Mouse (Mus musculus): ENCODE measurements around the gene Ramac. TPM values are rescaled to one million over a fixed set of nuclear protein-coding genes. Genes with fewer than 3 reads are reported as not detected.
A peak's percentile ranks its signal among the peaks of the same experiment; 100 is the strongest.

Ramac gene
- polyA plus RNA-seq, 1 experiment: 80.4 TPM

DNA sequence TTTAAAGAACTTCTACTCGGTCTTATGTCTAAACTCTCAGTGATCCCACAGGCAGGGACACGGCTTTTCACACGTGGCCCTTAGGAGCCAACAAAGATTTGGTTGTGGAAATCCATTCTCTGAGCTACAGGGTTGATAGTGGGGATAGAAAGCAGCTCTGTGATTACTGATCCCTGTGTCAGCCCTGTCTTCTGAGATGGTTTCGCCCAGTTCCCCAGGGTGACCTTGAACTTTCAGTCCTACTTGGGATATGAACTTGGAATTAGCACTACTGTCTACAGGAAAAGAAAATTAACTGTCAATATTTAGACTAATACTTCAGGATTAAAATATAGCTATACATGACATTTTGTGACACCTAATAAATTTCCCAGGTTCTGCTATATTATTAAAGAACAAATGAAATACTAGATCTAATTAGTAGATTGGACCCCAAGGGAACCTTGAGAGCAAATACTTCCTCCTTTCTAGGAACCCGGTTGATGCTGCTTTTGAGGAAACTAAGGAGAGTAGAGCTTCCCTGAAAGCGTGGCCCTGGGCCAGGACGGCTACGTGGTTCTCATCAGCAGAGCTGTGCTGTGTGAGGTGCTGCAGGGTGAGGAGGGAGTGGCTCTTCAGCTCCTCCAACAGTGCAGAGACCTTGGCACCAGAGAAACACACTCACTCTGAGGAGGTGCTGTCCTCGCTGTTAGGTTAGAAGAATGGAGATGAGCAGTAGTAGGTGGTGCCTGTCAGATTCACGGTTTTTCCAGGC, 10.2 kb downstream of the Ramac start:
- no peaks in the 10 kb centered on the region for H3K4me1 ChIP-seq (ENCODE audit: control insufficient read depth, insufficient read depth, low read length)
- H3K4me3 ChIP-seq (ENCODE audit: insufficient read depth, low read length): no peak overlapping the region
- TF ChIP-seq CTCF (IDR thresholded peaks at IDR 0.05; ENCODE audit: extremely low read depth, insufficient read depth, low read length): no peak
- no peak for TF ChIP-seq POLR2A (IDR thresholded peaks at IDR 0.05; ENCODE audit: extremely low read depth, insufficient read depth, low read length)
- H3K27ac ChIP-seq (ENCODE audit: insufficient read depth, low read length): no peak overlapping the region

DNA sequence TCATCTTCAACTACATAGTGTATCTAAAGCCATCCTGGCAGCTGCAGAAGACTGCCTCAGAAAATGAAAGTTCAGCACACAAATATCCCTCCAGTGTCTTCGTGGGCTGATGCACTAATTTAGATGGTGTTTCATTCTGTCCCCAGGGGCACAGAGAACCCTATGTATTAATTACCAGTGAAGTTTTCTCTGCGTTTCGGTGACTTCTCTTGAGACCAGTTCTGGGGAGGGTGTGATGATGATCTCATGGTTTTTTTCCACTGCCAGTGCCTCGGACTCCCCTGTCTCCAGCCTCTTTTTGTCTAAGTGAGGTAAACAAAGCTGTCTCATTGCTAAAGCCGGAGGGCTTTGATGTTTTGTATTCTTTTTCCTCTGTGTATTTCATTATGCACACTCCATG, 12.6 kb downstream of the Ramac start:
- TF ChIP-seq POLR2A (IDR thresholded peaks at IDR 0.05; ENCODE audit: extremely low read depth, insufficient read depth, low read length) (no peak), CTCF (IDR thresholded peaks at IDR 0.05; ENCODE audit: extremely low read depth, insufficient read depth, low read length) (no peak)
- no peak overlapping the region for H3K4me3 ChIP-seq (ENCODE audit: insufficient read depth, low read length)
- H3K4me1 ChIP-seq (ENCODE audit: control insufficient read depth, insufficient read depth, low read length): no peaks in the 10 kb centered on the region
- no peak overlapping the region for H3K27ac ChIP-seq (ENCODE audit: insufficient read depth, low read length)

DNA sequence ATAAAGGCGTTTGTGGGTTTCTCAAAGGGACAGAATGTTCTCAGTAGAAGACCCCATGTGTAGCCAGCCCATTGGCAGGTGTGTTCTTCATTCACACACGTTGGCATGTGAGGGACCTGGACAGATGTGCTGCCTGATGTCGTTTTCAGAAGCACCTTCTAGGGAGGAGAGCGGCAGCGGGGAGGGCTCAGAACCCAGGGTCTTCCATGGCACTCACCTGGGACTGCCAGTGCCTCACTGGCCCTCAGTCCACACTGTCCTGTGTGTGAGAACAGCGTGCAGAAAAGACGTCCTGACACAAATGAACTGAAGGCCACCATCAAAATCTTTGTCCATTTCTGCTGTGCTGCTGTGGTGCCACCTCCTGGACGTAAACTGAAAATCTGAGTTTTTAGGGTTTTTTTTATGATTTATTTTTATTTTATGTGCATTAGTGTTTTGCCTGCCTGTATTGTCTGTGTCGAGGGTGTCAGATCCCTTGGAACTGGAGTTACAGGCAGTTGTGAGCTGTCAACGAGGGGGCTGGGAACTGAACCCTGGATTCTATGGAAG, 15.0 kb downstream of the Ramac start:
- no peak overlapping the region for H3K27ac ChIP-seq (ENCODE audit: insufficient read depth, low read length)
- no peaks in the 10 kb centered on the region for H3K4me1 ChIP-seq (ENCODE audit: control insufficient read depth, insufficient read depth, low read length)
- H3K4me3 ChIP-seq (ENCODE audit: insufficient read depth, low read length): no peak overlapping the region
- TF ChIP-seq CTCF (IDR thresholded peaks at IDR 0.05; ENCODE audit: extremely low read depth, insufficient read depth, low read length) (peak; percentile 53; the same call in 1 of the 2 replicates), POLR2A (IDR thresholded peaks at IDR 0.05; ENCODE audit: extremely low read depth, insufficient read depth, low read length) (no peak)

DNA sequence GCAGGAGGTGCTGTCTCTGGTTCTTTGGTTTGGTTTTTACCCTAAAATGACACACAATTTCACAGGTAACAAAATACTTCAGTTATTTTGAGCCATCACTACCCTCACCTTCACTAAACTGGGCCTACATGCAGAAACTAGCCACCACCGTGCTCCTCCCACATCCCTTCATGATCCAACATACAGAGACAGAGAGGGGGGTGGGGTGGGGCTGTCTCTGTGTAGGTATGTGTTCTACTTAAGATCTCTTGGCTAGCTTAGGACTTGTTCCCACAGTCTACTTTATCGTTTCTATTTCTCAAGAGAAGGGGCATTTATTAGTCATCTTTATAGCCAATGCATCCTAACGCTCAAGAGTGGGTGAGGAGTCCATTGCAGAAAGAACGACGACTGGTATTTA, 25.8 kb downstream of the Ramac start:
- TF ChIP-seq CTCF (IDR thresholded peaks at IDR 0.05; ENCODE audit: extremely low read depth, insufficient read depth, low read length): no peak
- TF ChIP-seq POLR2A (IDR thresholded peaks at IDR 0.05; ENCODE audit: extremely low read depth, insufficient read depth, low read length): no peak
- no peaks in the 10 kb centered on the region for H3K4me1 ChIP-seq (ENCODE audit: control insufficient read depth, insufficient read depth, low read length)
- peak overlapping the region; percentile 57 for H3K4me3 ChIP-seq (ENCODE audit: insufficient read depth, low read length)
- peak overlapping the region; percentile 82 for H3K27ac ChIP-seq (ENCODE audit: insufficient read depth, low read length)

DNA sequence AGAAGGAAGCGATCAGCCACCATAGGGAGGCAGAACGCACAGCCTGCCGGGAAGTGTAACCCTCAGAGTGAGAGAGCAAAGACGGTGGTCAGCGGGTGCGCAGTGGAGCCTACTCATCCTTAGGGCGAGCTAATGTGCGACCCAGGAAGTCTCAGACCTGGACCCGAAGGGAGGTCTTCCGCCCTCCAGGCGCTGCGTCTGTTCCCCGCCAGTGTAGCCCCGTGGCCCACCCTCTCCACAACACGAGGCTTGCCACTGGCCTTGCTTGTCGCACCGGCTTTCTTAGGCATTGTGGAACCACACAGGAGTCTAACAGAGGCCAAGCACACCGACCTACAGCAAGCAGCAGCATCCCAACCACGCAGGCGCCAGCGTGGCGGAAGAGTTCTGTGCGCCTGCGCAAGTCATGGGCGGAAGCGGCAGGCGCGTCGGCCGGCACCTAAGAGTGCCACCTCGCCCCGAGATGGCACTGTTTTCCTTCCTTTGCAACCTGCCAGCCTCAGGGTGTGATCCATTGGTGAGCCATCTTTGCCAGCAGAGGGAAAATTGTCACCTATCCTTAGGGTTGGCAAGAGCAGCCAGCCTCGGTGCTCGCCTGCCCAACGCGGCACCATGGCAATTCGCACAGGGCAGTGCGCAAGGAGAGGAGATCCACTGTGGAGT, 26.5 kb downstream of the Ramac start, which contains the start of gene 3110040N11Rik:
Gene 3110040N11Rik (minus strand): TSS at position 384 of the 663 bp plus-strand sequence.
- peak; percentile 96 for TF ChIP-seq POLR2A (IDR thresholded peaks at IDR 0.05; ENCODE audit: extremely low read depth, insufficient read depth, low read length)
- peak; percentile 52 for TF ChIP-seq CTCF (IDR thresholded peaks at IDR 0.05; ENCODE audit: extremely low read depth, insufficient read depth, low read length)
- peak within 1 kb of the TSS; percentile 82 for H3K27ac ChIP-seq (ENCODE audit: insufficient read depth, low read length)
- H3K4me3 ChIP-seq (ENCODE audit: insufficient read depth, low read length): peak within 1 kb of the TSS; percentile 57
- no peaks in the 10 kb centered on the region for H3K4me1 ChIP-seq (ENCODE audit: control insufficient read depth, insufficient read depth, low read length)

DNA sequence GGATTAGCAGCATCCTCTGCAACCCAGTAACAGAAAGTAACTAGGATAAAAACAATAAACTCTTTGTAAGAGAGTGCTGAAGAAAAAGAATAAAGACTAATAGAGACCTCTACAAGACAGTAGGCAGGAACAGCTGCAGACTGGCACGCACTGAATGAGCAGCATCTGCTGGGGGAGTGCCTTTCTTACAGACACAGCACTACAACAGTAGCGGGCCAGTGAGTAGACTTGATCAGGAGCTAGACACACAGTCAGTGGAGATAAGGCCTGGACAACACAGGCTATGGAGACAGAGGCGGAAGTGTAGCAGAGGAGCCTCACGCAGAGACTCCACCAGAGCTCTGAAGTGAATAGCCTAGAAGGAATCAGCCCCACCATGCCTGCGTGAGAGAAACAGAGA, 43.3 kb downstream of the Ramac start:
- Histone ChIP-seq H3K4me1 (ENCODE audit: control insufficient read depth, insufficient read depth, low read length) (no peaks in the 10 kb centered on the region), H3K27ac (ENCODE audit: insufficient read depth, low read length) (no peak overlapping the region)
- TF ChIP-seq CTCF (IDR thresholded peaks at IDR 0.05; ENCODE audit: extremely low read depth, insufficient read depth, low read length) (no peak), POLR2A (IDR thresholded peaks at IDR 0.05; ENCODE audit: extremely low read depth, insufficient read depth, low read length) (no peak)

More for the DNA sequence above, 43.3 kb downstream of the Ramac start:
- no peak overlapping the region for H3K4me3 ChIP-seq (ENCODE audit: insufficient read depth, low read length)

Other genes starting within 250 kb of the Ramac start
- gene Fsd2, start 196.0 kb upstream of the Ramac start, polyA plus RNA-seq (2012; rRNA removed): 0.11 and 0.13 TPM in 2 replicates
- 19.9 and 22.3 TPM in 2 replicates for gene Whamm, start 191.7 kb upstream of the Ramac start, polyA plus RNA-seq (2012; rRNA removed)
- gene Homer2, start 55.4 kb upstream of the Ramac start, polyA plus RNA-seq (2012; rRNA removed): 30.8 and 34.6 TPM in 2 replicates
- 30.9 and 35.0 TPM in 2 replicates for gene 3110040N11Rik, start 26.6 kb downstream of the Ramac start, polyA plus RNA-seq (2012; rRNA removed)
- gene Btbd1, start 66.5 kb downstream of the Ramac start, polyA plus RNA-seq (2012; rRNA removed): 99.6 and 99.9 TPM in 2 replicates
- gene Gm10160, start 92.9 kb downstream of the Ramac start, polyA plus RNA-seq (2012; rRNA removed): not detected in 2 replicates
- 37.1 and 43.4 TPM in 2 replicates for gene Tm6sf1, start 96.1 kb downstream of the Ramac start, polyA plus RNA-seq (2012; rRNA removed)
- gene Hdgfl3, start 171.5 kb downstream of the Ramac start, polyA plus RNA-seq (2012; rRNA removed): 40.4 and 40.9 TPM in 2 replicates
- gene Bnc1, start 229.4 kb downstream of the Ramac start, polyA plus RNA-seq (2012; rRNA removed): not detected in 2 replicates

Measured in cortical plate, adult 2 months (tissue).